Mouse (Mus musculus) erythroblast, embryonic 14.5 days (primary cell): ENCODE data around the gene Ppef2.

ENCODE experiments used
- GATA1 ChIP-seq: IDR thresholded peaks from 2 replicates; pipeline ENCODE4 v1.6.1; 2012; ENCODE audit warnings: low read length, inconsistent platforms, mixed read lengths
- TAL1 ChIP-seq: IDR thresholded peaks from 3 replicates; pipeline ENCODE4 v1.6.1; 2012; ENCODE audit warnings: low read length, inconsistent platforms, mixed read lengths

- TF ChIP-seq TAL1 (no peak), GATA1 (peak; percentile 63)
Observed at GRCm38 (mm10) chr5:92283107-92283506, 27.0 kb upstream of the Ppef2 start.
